Mouse (Mus musculus) regulatory T cell (primary cell): Measurements from ENCODE around the gene Prkag3.

Experiments used
- in situ Hi-C: fragments of 300-600 bp; cut with MboI, MseI; formaldehyde crosslinking; loops from one replicate; pipeline ENCODE4 v1.15.1; 2025; ENCODE audit warnings: high pct_unique_total_duplicates

Gene Prkag3

DNA sequence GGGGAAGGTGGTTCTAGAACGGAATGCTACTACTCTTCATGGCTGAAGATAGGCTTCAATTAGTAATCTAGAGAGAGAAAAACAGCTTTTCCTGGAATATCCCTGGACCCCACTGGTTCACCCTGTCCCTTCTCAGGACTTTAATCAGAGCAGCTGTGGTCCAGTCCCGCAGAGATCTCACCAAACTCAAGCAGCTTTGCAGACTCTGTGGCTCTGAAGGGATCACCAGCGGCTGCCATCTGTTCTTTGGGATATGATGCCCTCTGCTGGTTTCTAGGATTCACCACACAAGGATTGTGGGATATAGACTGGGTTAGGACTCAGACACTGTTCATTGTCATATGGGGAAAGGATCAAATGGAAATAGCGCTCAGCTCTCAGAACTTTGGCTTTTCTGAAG, 10.8 kb upstream of the Prkag3 start:
- in situ Hi-C loops = no loop called here

DNA sequence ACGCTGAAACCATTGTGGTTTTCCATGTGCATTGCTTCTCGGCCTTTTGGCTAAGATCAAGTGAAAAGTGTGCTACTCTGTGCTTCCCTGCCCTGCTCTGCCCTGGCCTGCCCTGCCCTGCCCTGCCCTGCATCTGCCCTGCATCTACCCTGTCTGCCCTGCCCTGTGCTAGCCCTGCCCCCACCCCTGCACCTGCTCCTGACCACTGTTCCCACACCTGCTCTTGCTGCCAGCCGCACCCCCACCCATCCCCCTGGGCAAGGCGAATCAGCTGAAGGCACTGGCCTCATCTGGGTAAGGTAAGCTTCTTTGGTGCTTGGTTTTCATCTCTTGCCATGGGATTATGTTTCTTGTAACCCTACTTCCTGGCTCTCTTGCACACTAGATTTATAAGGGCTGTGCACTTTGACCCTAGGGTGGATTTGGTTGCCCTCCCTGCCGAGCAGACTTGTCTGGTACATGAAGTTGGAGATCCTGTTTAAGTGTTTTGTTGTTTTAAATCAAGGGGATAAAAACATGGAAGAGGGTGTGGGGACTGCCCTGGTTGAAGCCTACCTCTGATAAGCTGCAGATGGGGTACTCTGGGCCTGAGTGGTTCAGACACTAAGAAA, 5.3 kb upstream of the Prkag3 start:
- in situ Hi-C loops = no loop called here

DNA sequence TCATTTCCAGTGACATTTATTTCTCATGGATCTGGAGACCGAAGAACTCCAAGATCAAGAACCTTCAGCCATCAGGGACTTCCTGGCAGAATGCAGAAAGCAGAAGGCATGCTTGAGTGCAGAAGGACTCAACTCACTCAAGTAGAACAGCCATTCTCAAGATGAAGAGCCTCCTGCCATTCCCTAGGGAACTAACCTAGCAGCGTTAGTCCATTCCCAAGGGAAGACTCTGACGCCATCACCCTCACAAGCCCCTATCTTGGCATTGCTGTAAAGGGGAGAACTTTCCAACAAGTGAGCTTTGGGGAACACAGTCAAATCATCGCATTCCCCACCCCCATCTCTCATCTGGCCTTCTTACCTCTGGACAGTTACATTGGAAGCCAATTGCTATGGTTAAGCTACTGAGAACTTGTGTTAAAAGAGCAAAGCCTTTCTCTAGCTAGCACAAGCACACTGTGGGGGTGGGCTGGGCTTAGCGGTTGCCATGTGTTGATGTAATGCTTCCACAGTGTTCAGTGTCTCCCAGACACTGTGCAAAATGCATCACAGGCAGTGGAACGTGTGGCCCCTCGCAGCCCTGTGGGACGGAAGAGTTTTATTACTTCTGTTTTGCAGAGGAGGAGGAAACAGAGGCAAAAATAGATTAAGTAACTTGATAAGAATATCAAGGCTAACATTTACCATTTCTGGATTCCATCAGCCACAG, 4.4 kb upstream of the Prkag3 start:
- in situ Hi-C loops = no loop called here

DNA sequence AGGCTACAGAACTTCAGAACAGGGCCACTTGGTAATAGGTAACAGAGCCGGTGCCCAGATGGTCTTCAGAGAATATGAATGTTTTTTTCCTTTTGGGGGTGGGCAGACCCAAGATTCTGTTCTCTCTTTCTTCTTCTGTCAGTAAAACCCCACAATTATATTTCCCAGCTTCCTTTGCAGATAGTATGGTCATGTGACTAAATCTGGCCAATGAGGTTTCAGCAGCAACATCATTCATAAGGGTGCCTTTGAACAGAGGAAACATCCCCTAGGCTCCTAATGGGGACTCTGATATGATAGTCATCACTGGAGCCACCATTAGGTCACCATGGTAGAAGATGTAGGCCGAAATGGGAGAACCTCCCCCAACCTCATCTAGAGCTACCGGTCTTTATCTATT, 3.8 kb upstream of the Prkag3 start:
- in situ Hi-C loops = no loop called here

DNA sequence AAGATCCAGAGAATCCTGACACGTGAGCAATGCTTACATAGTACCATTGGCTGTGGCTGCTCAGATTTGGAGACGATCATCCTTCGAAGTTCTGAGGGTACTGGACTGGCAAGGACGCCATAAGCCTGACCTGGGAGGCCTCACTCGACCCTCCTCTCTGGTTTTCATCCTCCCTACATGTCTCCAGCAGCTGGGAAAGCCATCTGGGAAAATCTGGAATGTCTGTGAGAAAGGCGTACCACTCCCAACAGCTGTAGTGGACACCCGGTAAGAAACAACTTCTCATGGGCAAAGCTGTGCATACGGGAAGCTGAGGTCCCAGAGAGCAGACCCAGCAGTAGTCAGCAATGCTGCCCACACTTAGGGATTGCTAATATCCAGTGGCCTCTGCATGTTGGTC, 3.1 kb upstream of the Prkag3 start:
- in situ Hi-C loops = no loop called here

DNA sequence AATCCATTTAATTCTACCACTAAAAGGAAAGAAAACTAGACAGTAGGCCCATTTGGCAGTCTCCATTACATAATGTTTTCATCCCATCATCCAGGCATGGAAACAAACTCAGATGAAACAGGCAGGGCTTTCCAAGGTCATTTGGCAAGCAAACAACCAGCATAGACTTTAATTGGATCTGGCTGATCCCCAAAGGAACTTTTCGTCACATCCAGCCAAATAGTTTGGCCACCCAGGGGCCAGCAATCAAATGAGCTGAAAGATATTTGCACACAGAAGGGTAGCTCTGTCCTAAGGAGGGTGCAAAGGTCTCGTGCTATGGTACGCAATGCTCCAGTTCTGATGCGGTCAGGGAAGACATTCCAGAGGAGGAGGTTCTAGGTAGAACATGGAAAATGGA, 1.7 kb upstream of the Prkag3 start:
- in situ Hi-C loops = no loop called here

DNA sequence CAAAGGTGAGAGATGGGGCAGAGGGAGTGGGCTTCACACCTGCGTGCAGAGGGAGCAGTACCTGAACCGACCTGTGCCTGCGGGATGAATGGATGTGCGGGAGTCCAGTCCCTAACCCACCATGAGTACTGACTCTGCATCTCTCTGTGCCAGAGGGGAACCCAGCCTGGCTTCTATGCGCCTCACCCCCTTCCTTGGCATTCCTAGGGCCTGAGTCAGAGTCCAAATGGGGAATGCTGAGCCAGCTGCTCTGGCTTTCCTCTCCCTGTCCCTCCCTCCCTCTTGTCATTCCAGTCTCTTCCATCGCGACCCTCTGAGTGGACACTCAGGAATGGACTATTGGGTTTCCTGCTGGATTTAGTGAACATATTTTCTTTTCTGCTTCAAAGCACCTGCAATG, 280 bp upstream of the Prkag3 start:
- in situ Hi-C loops = no loop called here

DNA sequence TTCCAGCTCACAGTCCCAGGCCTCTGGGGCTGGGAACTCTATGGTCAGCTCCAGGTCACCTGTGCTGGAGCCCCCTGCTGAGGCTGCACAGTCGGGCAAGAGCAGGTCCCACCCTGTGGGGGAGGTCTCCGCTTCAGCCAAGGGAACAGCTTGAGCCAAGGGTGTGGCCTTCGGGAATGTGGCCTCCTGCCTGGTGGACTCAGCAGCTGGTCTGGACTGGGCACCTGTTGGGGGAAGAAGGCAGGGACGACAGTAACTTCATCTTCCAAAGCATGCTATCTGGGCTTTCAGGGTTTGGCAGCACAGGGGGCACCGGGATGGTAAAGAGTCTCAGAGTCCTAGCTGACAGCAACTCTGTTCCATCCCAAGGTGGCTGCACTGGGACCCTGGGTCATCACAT, 1.7 kb downstream of the Prkag3 start:
- in situ Hi-C loops = no loop called here

DNA sequence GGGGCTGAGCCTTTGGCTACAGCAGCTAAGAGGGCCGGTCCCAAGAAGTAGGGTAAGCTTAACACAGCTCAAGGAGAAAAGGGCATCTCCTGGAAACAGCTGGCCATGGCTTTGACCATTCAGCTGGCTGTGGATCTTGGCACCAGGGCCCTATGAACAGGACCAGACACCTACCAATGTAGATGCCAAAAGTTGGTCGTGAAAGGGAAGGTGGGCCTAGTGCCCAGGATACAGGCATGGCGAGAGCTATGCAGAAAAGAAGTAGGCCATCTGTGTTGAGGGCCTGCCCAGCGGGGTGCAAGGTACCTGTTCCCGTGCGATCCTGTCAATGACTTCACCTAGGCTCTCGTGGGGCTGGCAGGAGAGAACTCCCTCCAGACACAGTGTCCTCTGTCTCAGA, 8.2 kb downstream of the Prkag3 start:
- in situ Hi-C loops = no loop called here

DNA sequence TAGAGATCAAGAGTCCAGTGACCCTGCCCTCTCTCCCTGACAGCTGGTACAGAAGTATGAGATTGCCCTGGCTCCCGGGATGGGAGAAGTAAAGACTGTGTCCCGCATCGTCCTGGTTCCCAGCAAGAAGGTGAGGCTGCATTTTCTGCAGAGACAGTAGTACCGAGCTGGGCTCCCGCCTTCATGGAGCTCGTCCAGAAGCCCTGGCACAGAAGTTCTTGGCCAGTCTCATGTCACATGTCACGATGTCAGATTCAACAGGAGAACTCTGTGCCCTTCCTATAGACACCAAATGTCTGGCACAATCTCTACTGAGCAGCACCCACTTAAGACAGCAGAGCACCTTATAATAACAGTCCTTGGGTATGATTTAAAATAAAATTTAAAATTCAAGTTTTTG, 11.5 kb downstream of the Prkag3 start:
- in situ Hi-C loops = no loop called here

DNA sequence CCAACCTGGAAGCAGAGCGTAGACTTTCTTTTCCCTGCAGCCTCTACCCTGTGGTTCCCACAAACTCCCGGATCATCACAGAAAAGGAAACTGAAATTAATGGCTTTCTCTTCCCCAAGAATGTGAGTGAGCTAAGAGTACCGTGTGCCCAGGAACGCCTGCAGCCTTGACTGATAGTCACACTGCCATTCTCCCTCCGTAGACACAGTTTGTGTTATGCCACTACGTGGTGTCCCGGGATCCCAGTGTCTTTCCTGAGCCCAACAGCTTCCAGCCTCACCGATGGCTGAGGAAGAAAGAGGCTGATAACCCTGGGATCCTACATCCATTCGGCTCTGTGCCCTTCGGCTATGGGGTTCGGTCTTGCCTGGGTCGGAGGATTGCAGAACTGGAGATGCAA, 12.0 kb downstream of the Prkag3 start:
- in situ Hi-C loops = no loop called here

DNA sequence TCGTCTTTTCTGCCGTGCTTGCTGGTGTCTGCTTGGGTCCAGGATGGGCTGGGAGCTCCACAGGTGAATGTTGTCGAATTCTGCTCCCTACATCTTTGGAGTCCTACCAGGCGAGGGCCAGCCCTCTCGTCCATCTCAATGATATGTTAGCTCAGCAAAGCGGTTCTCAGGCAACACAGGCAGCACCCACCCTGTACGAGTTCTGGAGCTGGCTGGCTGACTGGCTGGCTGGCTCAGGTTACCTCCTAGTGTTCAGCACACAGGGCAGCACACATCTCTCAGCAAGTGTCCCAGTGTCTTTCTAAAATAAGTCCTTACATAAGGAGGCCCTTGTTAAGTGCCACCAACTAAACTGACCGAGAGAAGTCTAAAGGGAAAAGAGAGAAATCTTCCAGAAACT, 20.6 kb downstream of the Prkag3 start:
- in situ Hi-C loops = no loop called here

DNA sequence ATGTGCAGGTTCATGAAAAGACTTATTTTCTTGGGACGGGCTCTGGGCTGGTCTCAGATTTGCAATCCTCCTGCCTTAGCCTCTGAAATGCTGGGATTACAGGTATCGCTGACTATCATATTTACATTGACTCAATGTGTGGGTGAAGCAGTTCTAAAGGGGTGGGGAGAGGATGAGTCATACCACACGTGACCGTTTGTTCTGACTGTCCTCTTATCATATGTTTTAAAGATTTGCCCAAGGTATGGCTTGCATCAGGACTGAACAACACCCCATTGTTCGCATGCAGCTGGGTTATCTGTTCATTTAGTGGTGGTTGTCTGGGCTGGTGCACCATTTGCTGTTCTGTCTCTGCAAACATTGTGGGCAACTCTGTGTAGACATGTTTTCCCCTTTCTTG, 22.3 kb downstream of the Prkag3 start:
- in situ Hi-C loops = no loop called here

DNA sequence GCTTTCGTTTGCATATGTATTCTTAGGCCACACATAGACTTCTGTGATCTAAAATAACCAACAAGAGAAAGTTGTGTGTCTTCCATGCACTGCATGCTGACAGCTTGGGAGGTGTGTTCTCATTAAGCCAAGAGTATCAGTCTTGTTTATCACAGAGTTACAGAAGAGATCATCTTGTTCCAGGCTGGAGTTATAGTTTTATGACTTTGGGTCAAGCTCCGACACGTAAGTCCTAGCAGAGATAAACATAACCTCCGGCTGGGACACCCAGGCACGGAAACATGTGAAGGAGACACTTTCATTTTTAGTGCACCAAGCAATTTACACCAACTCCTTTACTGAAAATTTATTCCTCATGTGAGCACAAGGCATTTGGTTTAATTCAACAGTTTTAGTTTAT, 22.9 kb downstream of the Prkag3 start:
- in situ Hi-C loops = no loop called here

DNA sequence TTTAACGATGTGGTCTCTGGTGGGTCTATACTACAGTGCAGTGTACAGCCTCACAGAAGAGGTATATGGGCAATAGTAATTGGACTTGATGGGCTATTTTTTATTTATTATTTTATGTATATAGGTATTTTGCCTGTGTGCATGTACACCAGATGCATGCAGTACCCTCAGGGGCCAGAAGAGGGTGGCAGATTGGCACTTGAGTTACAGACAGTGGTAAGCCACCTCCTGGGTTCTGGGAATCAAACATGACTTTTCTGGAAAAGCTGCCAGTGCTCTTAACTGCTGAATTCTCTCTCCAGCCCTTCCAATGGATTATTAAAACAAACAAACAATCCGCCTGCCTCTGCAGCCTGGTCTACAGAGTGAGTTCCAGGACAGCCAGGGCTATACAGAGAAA, 25.3 kb downstream of the Prkag3 start:
- in situ Hi-C loops = loop anchor here (25.0 kb wide), 1 partner anchor 1161 kb away; no protein-coding TSS in a partner anchor

DNA sequence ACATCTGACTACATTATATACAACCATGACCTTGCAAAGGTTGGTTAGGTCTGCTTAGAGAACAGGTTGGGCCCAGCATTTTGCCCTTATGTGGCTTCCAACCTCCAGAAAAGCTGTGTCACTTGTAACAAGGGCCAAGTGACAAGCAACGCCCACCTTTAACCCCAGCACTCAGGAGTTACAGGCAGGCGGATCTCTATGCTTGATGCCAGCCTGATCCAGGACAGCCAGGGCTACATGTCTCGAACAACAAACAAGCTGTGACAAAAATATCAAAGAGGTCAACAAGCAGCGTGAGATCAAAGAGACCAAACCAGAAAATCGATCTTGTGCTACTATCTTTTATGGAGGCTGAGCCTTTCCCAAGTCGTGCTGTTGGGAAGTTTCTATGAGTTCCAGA, 27.4 kb downstream of the Prkag3 start:
- in situ Hi-C loops = loop anchor here (25.0 kb wide), 1 partner anchor 1159 kb away; no protein-coding TSS in a partner anchor

DNA sequence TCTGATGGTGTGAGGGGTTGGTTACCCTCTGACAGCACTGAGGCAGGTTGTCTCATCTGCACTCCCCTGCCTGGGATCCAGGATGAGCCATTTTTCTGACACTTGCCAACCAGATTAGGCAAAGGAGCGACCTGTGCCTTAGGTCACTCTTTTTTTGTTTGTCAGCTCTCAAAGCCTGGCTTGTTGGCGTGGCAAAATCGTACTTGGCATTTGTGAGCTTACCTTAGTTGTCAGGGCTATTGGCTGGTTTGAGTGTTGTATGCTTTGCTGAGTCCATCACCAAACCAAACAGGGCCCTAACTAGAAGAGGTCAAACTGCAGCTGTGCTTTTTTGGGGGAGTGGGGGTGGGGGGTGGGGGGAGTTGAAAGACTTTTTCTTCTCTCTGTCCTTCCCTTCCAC, 29.7 kb downstream of the Prkag3 start:
- in situ Hi-C loops = loop anchor here (25.0 kb wide), 1 partner anchor 1157 kb away; no protein-coding TSS in a partner anchor

DNA sequence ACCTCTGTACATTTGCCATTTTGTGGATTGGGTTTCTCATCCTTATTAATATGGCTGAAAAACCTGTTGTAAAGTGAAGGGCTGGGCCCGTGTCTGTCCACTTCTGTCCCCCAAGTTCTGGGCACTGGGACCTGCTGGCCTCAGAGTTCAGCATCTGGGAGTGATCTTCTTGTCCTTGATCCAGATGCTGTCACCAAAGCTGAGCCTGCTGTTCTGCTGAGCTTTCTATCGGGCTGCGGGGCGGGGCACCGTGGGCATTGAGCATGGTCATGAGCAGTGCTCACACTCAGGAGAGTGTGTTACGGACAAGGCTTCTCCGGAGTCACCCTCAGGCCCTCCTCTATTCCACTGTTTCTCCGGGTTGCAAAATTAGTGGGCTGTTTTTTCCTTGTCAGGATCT, 30.9 kb downstream of the Prkag3 start:
- in situ Hi-C loops = loop anchor here (25.0 kb wide), 1 partner anchor 1156 kb away; no protein-coding TSS in a partner anchor

DNA sequence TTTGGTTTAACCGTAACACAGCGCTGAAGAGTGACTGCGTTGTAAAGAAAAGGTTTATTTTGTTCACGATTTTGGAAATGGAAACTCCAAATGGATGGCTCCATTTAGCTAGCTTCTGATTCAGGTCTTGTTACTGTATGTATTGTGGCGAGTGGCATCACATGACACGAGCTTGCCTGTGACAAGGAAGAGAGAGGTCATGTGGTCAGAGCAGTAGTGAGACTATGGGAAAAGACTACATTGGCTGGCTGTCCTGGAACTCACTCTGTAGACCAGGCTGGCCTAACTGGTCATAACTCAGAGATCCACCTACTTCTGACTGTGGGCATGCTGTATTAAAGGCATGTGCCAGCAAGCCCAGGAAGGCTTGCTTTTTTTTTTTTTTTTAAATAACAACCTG, 33.1 kb downstream of the Prkag3 start:
- in situ Hi-C loops = loop anchor here (25.0 kb wide), 1 partner anchor 1154 kb away; no protein-coding TSS in a partner anchor

DNA sequence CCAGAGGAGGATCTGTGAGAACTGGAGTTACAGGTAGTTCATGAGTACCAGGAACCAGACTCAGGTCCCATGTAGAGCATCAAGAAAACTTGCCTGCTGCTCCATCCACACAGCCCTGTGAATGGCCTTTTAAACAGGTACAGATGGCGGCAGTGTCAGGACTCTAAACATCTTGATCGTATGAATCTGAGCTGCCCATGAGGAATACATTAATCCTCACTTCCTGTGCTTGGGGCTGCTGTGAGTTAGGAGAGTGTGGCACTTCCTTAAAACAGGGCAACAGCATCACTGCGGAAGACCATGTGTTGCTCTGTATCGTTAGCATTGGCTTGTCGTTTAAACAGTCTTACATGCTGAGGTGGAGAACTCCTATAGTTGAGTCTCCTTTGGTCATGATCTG, 33.6 kb downstream of the Prkag3 start:
- in situ Hi-C loops = loop anchor here (25.0 kb wide), 1 partner anchor 1153 kb away; no protein-coding TSS in a partner anchor

DNA sequence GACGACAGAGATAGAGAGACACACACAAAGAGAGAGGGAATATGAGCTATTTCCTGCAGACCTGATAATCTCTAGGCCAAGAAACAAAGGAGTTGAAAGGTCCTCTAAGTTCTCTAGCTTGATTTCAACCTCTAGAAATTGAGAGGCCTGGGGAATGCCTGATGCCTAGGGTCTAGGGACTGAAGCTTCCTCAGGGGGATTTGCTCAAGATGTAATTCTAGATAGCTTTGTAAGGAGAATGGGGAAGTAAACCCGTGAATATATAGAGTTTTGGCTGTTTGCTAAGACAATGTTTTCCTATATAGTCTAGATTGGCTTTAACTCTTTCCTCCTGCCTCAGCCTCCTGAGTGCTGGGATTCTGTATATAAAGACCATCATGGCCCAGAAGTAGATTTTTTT, 34.1 kb downstream of the Prkag3 start:
- in situ Hi-C loops = loop anchor here (5.0 to 25.0 kb wide), 2 partner anchors 83 to 1153 kb away; no protein-coding TSS in a partner anchor

DNA sequence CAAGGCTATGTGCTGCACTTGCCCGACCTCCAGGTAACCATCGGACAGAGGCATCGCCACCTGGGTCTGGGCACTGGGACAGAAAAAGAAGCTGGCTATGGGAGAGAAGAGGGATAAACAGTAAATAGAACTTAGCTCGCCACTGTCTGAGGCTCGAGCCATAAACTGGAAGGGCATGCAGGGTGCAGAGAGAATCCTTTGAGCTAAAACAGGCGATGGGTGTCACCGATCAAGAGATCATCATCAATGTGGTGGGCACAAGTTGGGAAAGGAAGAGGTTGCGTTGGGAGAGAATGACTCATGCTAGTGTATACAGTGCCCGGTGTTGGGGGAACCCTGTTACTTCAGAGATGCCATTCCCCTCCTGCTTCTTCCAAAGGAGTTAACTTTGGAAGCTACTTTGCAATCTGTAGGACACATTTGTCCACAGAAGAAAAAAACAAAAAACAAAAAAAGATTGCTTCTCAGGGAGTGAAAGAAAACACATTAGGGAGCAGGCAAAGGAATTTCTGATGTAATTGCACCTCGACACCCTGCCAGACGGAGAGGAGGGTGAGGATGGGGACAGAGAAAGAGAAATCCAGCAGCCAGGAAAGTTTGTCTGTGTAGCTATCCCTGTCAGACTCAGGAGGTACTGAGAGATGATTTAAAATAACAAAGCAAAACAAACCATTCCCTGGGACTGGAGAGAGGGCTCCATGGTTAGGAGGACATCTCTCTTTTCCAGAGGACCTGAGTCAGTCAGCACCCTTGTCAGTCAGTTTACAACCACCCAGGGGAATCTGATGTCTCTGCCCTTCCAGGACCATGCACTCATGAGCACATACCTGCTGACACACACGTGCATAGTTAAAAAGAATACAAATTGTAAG, 34.9 kb downstream of the Prkag3 start:
- in situ Hi-C loops = loop anchor here (5.0 to 25.0 kb wide), 2 partner anchors 82 to 1152 kb away; no protein-coding TSS in a partner anchor
